Mouse (Mus musculus) 416B (cell line): ENCODE results near the gene Khsrp.
A peak's percentile ranks its signal among the peaks of the same experiment; 100 is the strongest.

Source experiments
- DNase-seq: peaks from one replicate; pipeline ENCODE4 v3.0.0; 2011; ENCODE audit warnings: low read depth

The Khsrp gene

GRCm38 (mm10) chr17:57029691-57030090 lies 1.6 kb downstream of the Khsrp start:
- DNase-seq = peak; percentile 61

GRCm38 (mm10) chr17:57027471-57027870 lies 3.9 kb downstream of the Khsrp start:
- no peak for DNase-seq

GRCm38 (mm10) chr17:57020960-57021359 lies 10.4 kb downstream of the Khsrp start:
- no peak for DNase-seq

- DNase-seq = no peak
Observed at GRCm38 (mm10) chr17:57019693-57020092, 11.6 kb downstream of the Khsrp start.

- DNase-seq = no peak
Observed at GRCm38 (mm10) chr17:57012245-57012795, 19.0 kb downstream of the Khsrp start.

- DNase-seq = peak; percentile 99
Observed at GRCm38 (mm10) chr17:57011236-57012141, 19.8 kb downstream of the Khsrp start, which contains the start of the genes Gtf2f1 and Gm17949. Gene Gtf2f1, minus strand, starts transcription at chr17:57011288. Gene Gm17949, plus strand, starts transcription at chr17:57011469.

GRCm38 (mm10) chr17:57010911-57011235 lies 20.4 kb downstream of the Khsrp start:
- DNase-seq = no peak

GRCm38 (mm10) chr17:57007137-57007905 lies 24.0 kb downstream of the Khsrp start:
- DNase-seq = peak; percentile 30

GRCm38 (mm10) chr17:57003994-57004393 lies 27.3 kb downstream of the Khsrp start:
- no peak for DNase-seq

GRCm38 (mm10) chr17:57001228-57001627 lies 30.1 kb downstream of the Khsrp start:
- no peak for DNase-seq

GRCm38 (mm10) chr17:56999968-57000609 lies 31.2 kb downstream of the Khsrp start, which contains the start of gene Pspn:
Gene Pspn, minus strand, starts transcription at chr17:57000018.
- DNase-seq = no peak

- no peak for DNase-seq
Observed at GRCm38 (mm10) chr17:56999414-56999813, 31.9 kb downstream of the Khsrp start.

- peak; percentile 100 for DNase-seq
Observed at GRCm38 (mm10) chr17:56997029-56997667, 34.2 kb downstream of the Khsrp start, which contains the start of gene Alkbh7. Gene Alkbh7, plus strand, starts transcription at chr17:56997339.

- DNase-seq = no peak
Observed at GRCm38 (mm10) chr17:56996506-56996905, 34.8 kb downstream of the Khsrp start.

GRCm38 (mm10) chr17:56995046-56995445 lies 36.3 kb downstream of the Khsrp start:
- DNase-seq = no peak

- peak; percentile 8 for DNase-seq
Observed at GRCm38 (mm10) chr17:56990966-56991365, 40.4 kb downstream of the Khsrp start.

- DNase-seq = peak; percentile 98
Observed at GRCm38 (mm10) chr17:56990115-56990746, 41.1 kb downstream of the Khsrp start, which contains the start of gene Clpp. Gene Clpp, plus strand, starts transcription at chr17:56990305.

- DNase-seq = peak; percentile 94
Observed at GRCm38 (mm10) chr17:56989467-56990114, 41.7 kb downstream of the Khsrp start.

- peak; percentile 31 for DNase-seq
Observed at GRCm38 (mm10) chr17:56988921-56989430, 42.3 kb downstream of the Khsrp start.

- DNase-seq = peak; percentile 17
Observed at GRCm38 (mm10) chr17:56988441-56988840, 42.9 kb downstream of the Khsrp start.
